Mouse (Mus musculus) ES-E14 (cell line): ENCODE results near the gene Flot1.

Experiments
- HCFC1 ChIP-seq: IDR thresholded peaks from 2 replicates; pipeline ENCODE4 v1.6.1; 2012; ENCODE audit warnings: low read length, inconsistent platforms, borderline replicate concordance; ENCODE audit not compliant: insufficient read depth
- MAFK ChIP-seq: IDR thresholded peaks from 2 replicates; pipeline ENCODE4 v1.6.1; 2014; ENCODE audit warnings: mild to moderate bottlenecking, low read depth, low read length, inconsistent platforms; ENCODE audit not compliant: insufficient read depth
- ZC3H11A ChIP-seq: IDR thresholded peaks from 2 replicates; pipeline ENCODE4 v1.6.1; 2012; ENCODE audit warnings: low read depth, mild to moderate bottlenecking, inconsistent platforms, low read length, borderline replicate concordance
- ZNF384 ChIP-seq: IDR thresholded peaks from 2 replicates; pipeline ENCODE4 v1.6.1; 2012; ENCODE audit warnings: low read depth, low read length, inconsistent platforms

DNA sequence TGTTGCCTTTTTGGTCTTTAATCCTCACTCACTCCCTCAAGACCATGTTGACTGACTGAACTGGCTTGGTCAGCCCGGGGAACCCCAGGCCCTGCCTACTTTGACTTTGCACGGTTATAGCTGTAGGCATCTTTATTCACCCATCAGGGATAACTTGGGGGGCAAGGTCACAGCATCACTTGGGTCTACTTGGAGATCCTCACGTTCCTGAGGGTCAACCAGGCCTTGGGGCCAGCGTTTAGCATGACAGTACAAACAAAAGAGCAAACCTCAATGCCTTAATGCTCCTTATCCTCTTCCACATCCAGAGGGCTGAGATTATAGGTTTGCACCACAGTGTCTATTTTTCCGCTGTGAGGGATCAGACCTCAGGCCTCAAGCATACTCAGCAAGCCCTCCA is 10.7 kb upstream of the Flot1 start:
- TF ChIP-seq HCFC1 (no peak), ZNF384 (no peak), ZC3H11A (no peak), MAFK (no peak)
